Mouse (Mus musculus) neural tube, embryonic 14.5 days (tissue): ENCODE measurements around the gene Rara. TPM values are rescaled to one million over a fixed set of nuclear protein-coding genes. Genes with fewer than 3 reads are reported as not detected.
A peak's percentile ranks its signal among the peaks of the same experiment; 100 is the strongest.

ENCODE experiments used
- ATAC-seq: fragments of 200-750 bp; cut with Nextera tagmentation; 2 replicates; pipeline ENCODE4 v1.8.0; 2017; ENCODE audit warnings: low read depth, mild to moderate bottlenecking, moderate TSS enrichment, moderate library complexity
- H3K27ac ChIP-seq: fragments of 300-500 bp; sonication (generic); 2 replicates; pipeline ENCODE4 v1.5.1; 2014; ENCODE audit warnings: low read depth, mild to moderate bottlenecking, control low read depth, low read length, moderate library complexity, mixed read lengths
- H3K27me3 ChIP-seq: fragments of 300-500 bp; sonication (generic); 2 replicates; pipeline ENCODE4 v1.6.1; 2014; ENCODE audit warnings: low read length; ENCODE audit not compliant: control insufficient read depth, insufficient read depth
- H3K36me3 ChIP-seq: fragments of 300-500 bp; sonication (generic); 2 replicates; pipeline ENCODE4 v1.6.1; 2014; ENCODE audit warnings: low read length, mixed read lengths; ENCODE audit not compliant: control insufficient read depth, insufficient read depth
- H3K4me1 ChIP-seq: fragments of 300-500 bp; sonication (generic); 2 replicates; pipeline ENCODE4 v1.6.1; 2014; ENCODE audit warnings: low read length; ENCODE audit not compliant: control insufficient read depth, insufficient read depth
- H3K4me2 ChIP-seq: fragments of 300-500 bp; sonication (generic); 2 replicates; pipeline ENCODE4 v1.6.1; 2014; ENCODE audit warnings: mild to moderate bottlenecking, low read depth, low read length, control low read depth
- H3K4me3 ChIP-seq: fragments of 300-500 bp; sonication (generic); 2 replicates; pipeline ENCODE4 v1.5.1; 2014; ENCODE audit warnings: low read depth, low read length, control low read depth, mixed read lengths
- H3K9ac ChIP-seq: fragments of 300-500 bp; sonication (generic); replicated peaks from 2 replicates; pipeline ENCODE4 v1.6.1; 2014; ENCODE audit warnings: low read depth, mild to moderate bottlenecking, control low read depth, low read length, mixed read lengths
- H3K9me3 ChIP-seq: fragments of 300-500 bp; sonication (generic); 2 replicates; pipeline ENCODE4 v1.6.1; 2016; ENCODE audit warnings: low read length; ENCODE audit not compliant: control insufficient read depth
- WGBS: fragments of 180-500 bp; shearing (Covaris S2); extraction: QIAGEN DNeasy Blood & Tissue Kit; methylation state at CpG from one replicate; pipeline ENCODE4 v1.1.7; 2014; 5-methylcytosine and 5-hydroxymethylcytosine counted together
- polyA plus RNA-seq: library from polyadenylated mRNA; unstranded; fragments of >200 nt; fragmentation: Nextera tagmentation; extraction: Ambion mirVana; gene quantifications from 2 replicates; pipeline ENCODE4 v1.2.1, GENCODE M21; 2014

The Rara gene
- polyA plus RNA-seq, 1 experiment from 2014 or later: 22.3 TPM

DNA sequence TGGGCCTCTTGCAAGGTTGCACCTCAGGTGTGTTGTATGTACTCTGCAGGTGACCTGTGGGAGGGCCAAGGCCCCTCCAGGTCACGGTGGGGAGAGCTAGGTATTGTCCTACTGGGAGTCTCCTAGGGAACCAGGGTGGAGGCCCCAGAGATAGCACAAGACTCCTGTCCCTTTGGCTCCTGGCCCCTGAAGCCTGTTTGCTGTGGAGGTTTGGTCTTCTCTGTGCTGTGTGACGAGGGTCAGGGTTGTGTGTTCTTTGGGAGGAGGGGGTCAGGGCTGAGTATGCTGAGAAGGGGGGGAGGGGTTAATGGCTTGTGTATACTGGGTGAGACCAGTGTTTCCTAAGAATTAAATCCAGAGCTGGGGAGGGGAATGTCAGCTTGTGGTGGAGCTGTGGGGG, 25.7 kb downstream of the Rara start:
- WGBS: 8% methylated on average over 2 of the region's 2 CpGs

DNA sequence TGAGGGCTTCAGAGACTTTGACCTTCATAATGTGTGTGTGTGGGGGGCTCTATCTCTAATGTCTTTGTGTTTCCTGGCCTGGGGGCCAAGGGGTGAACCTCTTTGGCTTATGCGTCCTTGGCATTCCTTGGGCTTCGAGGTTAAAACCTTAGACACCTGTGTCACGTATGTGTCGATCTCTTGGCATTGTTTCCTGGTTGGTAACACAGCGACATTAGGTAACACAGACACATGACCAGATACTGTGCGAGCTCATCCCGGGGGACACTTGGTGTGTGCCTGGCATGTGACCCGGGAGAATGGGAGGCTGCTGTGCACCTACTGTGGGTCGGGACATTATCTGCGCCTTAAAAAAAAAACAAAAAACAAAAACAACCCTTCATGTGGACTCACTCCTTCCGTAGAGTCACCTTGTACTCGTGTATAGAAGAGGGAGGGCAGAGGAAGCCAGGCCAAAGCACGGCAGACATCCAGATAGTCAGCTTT, 26.3 kb downstream of the Rara start:
- no peaks in the 10 kb centered on the region for H3K9me3 ChIP-seq
- WGBS: 30% methylated on average over 13 of the region's 13 CpGs
- H3K4me1 ChIP-seq: peaks cover 34% of the 10 kb centered on the region
- H3K27me3 ChIP-seq: no peaks in the 10 kb centered on the region
- H3K4me3 ChIP-seq: no peak overlapping the region
- H3K9ac ChIP-seq: no peak overlapping the region
- peak overlapping the region; percentile 24; the same call in 1 of the 2 replicates for H3K4me2 ChIP-seq
- H3K27ac ChIP-seq: peak overlapping the region; percentile 58
- no peak for ATAC-seq
- no peaks in the 10 kb centered on the region for H3K36me3 ChIP-seq

More for the DNA sequence above, 25.7 kb downstream of the Rara start:
- no peak for ATAC-seq
- Histone ChIP-seq H3K36me3 (no peaks in the 10 kb centered on the region), H3K4me1 (peaks cover 34% of the 10 kb centered on the region), H3K27ac (no peak overlapping the region), H3K27me3 (no peaks in the 10 kb centered on the region), H3K4me2 (no peak overlapping the region), H3K9ac (no peak overlapping the region), H3K9me3 (no peaks in the 10 kb centered on the region), H3K4me3 (no peak overlapping the region)

DNA sequence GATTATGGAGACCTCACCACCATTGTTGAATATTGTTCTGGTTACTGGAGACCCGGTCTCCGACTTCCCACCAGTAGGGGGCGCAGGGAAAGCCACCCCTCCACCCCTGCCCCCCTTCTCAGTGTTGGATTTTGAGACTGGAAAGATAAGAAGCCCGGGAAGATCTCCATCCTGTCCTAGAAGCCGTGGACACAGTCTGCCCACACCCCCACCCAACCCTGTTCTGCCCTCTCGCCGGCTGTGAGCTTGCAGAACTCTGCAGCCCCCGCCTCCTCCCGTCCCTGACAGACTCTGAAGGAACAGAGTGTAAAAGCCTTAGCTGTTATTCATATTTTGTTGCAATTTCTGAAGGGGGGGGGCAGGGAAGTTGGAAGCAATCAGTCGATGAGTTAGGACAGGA, 26.8 kb downstream of the Rara start:
- Histone ChIP-seq H3K36me3 (no peaks in the 10 kb centered on the region), H3K4me1 (peaks cover 34% of the 10 kb centered on the region), H3K4me2 (peak overlapping the region; percentile 24), H3K9me3 (no peaks in the 10 kb centered on the region), H3K9ac (no peak overlapping the region), H3K4me3 (no peak overlapping the region), H3K27me3 (no peaks in the 10 kb centered on the region), H3K27ac (peak overlapping the region; percentile 58)
- peak; percentile 42; the same call in 1 of the 2 replicates for ATAC-seq
- WGBS: 7% methylated on average over 10 of the region's 10 CpGs

DNA sequence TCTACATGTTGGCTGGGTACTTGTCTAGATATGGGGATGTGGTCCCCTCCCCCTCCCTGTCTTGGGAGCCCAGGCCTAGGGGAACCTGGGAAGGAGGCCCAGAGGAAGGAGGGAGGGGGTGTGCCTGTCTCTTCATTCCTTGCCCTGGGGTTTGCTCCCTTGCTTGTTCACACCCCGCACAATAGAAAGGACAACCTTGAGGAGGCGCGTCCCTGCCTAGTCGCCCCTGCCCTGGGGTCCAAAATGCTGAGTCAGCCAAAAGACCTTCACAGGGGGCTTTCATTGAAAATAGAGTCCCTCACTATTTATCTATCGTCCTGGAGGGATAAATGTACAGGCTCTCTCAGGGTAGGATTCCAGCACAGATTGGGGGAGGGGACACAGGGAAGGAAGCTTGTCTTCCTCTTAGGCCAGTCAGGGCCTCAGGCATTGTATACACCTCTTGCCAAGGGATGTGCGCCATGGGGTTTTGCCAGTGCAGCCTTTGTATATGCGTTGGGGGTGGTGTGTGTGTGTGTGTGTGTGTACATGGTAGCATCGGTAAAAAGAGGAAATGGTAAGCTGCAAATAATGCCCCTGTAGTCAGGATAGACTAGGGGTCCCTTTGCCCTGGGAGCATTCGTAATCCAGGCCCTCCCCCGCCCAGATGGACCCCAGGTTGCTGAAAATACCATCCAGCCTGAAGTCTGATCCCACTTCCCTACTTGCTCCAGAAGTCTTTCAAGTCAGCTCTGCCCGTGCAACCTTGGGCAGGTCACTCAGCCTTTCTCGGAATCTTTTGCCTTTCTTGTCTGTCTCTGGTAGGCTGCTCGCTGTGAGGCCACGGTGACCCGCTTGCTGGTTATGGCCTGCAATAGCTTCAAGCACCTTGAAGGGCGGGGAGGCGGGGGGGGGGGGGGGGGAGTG, 27.4 kb downstream of the Rara start:
- peak; percentile 29; the same call in 1 of the 2 replicates for ATAC-seq
- Histone ChIP-seq H3K4me2 (peak overlapping the region; percentile 24; the same call in 1 of the 2 replicates), H3K27ac (peak overlapping the region; percentile 58), H3K9me3 (no peaks in the 10 kb centered on the region), H3K27me3 (no peaks in the 10 kb centered on the region), H3K4me3 (no peak overlapping the region), H3K9ac (no peak overlapping the region), H3K4me1 (peaks cover 39% of the 10 kb centered on the region), H3K36me3 (no peaks in the 10 kb centered on the region)
- WGBS: 8% methylated on average over 16 of the region's 17 CpGs

DNA sequence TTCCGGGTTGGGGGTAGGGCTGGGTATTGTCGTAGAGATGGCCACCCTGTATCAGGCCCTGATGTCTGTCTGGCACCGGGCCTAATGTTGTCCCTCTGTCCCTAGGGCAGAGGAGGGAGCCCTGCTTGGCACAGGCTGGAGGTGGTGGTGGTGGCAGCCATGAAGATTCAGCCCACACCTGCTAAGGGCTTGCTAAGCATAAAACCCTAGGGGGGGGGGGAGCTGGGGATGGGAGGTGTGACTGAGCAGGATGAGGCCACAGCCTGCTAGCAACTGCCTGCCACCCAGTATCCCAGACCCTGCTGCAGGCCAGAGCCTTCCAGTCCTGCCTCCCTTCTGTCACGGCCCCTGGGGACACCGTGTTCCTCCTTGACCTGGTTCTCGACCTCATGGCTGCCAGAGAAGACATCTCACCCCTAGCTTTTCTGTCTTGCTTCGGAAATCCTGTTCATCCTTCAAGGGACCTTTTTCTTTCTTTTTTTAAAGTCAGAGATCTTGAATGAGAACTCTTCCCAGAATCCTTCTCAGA, 28.2 kb downstream of the Rara start:
- peaks cover 40% of the 10 kb centered on the region for H3K4me1 ChIP-seq
- ATAC-seq: no peak
- no peak overlapping the region for H3K9ac ChIP-seq

DNA sequence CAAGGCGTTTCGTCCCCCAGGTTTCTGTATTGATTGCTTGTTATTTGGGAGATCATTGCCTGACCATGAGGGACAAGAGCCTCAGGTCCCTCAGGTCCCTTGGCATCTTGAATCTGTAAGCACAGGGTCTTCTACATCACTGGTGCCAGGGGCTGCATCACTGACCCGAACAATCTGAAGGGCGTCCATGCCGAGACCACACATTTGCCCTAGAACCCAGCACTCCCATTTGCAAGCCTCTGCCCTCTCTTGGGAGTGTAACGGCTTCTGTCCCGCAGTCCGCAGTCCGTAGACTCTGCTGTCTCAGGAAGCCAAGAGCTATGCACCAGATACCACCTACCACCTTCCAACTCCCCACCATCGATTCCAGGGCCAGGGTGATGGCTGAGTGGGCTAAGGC, 28.7 kb downstream of the Rara start:
- ATAC-seq: no peak
- H3K9me3 ChIP-seq: no peaks in the 10 kb centered on the region
- WGBS: 75% methylated on average over 9 of the region's 10 CpGs
- H3K4me3 ChIP-seq: no peak overlapping the region
- no peaks in the 10 kb centered on the region for H3K36me3 ChIP-seq
- no peak overlapping the region for H3K9ac ChIP-seq
- H3K4me1 ChIP-seq: peaks cover 36% of the 10 kb centered on the region
- no peaks in the 10 kb centered on the region for H3K27me3 ChIP-seq
- H3K4me2 ChIP-seq: no peak overlapping the region
- no peak overlapping the region for H3K27ac ChIP-seq

More for the DNA sequence above, 28.2 kb downstream of the Rara start:
- no peaks in the 10 kb centered on the region for H3K9me3 ChIP-seq
- peak overlapping the region; percentile 58 for H3K27ac ChIP-seq
- 22% methylated on average over 6 of the region's 7 CpGs for WGBS
- no peak overlapping the region for H3K4me3 ChIP-seq
- no peak overlapping the region; the same call in 1 of the 2 replicates for H3K4me2 ChIP-seq
- no peaks in the 10 kb centered on the region for H3K36me3 ChIP-seq
- H3K27me3 ChIP-seq: no peaks in the 10 kb centered on the region

DNA sequence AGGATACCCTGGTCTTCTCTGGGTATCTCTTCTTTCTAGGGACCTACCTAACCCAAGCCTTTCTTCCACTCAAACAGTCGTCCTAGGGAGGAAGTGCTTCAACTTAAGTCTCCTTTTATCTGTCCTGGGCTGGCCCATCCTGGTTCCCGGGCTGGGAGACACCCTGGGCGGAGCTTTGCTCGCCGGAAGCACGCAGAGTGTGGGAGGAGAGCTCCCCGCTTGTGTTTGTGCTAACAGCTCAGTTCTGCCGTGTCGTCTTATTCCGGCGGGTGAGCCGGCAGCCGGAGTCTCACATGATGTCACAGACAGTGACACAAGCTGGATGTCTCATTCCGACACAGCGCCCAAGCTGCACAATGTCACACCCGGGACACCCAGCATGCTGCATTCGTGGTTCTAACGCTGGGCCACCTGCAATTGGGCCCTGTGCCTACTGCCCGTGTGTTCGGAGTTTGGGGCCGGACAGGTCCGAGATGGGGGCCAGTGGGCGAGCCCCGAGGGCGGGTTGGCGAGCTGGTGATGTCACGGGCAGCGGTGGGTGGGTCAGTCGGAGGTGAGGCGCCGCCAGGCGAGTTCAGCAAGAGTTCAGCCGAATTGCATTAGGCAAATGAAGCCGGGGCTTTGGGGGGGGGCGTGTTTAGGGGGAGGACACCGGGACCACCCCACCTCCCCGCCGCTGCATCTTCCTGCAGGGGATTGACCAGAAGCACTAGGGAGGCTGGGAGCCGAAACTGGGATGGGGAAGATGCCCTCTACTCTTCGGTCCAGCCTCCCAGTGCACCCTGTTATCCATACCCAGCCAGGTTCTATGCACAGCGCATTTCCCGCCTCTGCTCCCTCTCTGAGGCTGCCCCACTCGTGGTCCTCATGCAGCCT, 32.1 kb downstream of the Rara start:
- Histone ChIP-seq H3K4me2 (peak overlapping the region; percentile 99), H3K9me3 (no peaks in the 10 kb centered on the region), H3K4me1 (peaks cover 48% of the 10 kb centered on the region), H3K27ac (peak overlapping the region; percentile 84), H3K9ac (peak overlapping the region; percentile 71), H3K4me3 (peak overlapping the region; percentile 72), H3K36me3 (no peaks in the 10 kb centered on the region), H3K27me3 (no peaks in the 10 kb centered on the region)
- WGBS: 0% methylated on average over 38 of the region's 43 CpGs
- peak; percentile 28; the same call in 1 of the 2 replicates for ATAC-seq

DNA sequence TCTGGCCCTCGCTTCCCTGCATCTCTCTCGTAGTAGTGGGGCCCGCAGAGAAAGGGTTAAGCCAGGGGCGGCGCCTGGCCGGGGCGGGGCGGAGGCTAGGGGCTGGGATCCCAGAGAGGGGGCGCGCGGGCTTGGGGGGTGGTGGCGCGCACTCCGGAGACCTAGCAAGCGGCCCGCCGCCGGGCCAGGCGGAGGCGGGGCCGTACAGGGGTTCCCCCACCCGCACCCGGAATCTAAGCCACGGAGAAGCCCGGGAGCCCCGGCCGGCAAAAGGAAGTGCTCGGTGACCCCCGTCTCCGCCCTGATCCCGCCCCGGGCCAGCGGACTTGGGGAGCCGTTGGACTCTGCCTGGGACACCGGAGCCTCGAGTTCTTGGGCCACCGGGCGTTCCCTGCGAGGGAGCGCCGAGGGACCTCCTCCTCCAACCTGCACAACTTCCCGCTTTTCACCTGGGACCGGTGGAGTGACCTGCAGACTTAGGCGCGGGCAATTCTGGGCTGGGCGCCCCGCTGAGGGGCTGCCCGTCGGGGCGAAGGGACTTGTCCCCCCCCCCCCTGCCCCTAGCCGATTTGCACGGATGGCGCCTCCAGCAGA, 32.8 kb downstream of the Rara start:
- Histone ChIP-seq H3K36me3 (no peaks in the 10 kb centered on the region), H3K4me2 (peak overlapping the region; percentile 99), H3K9ac (peak overlapping the region; percentile 71), H3K27me3 (no peaks in the 10 kb centered on the region), H3K9me3 (no peaks in the 10 kb centered on the region), H3K4me3 (peak overlapping the region; percentile 72), H3K4me1 (peaks cover 49% of the 10 kb centered on the region), H3K27ac (peak overlapping the region; percentile 84)
- under 1% methylated on average over 51 of the region's 53 CpGs for WGBS
- peak; percentile 26; the same call in 1 of the 2 replicates for ATAC-seq
